Mouse (Mus musculus): Measurements from ENCODE around the gene Plekhm1.

Gene Plekhm1

DNA sequence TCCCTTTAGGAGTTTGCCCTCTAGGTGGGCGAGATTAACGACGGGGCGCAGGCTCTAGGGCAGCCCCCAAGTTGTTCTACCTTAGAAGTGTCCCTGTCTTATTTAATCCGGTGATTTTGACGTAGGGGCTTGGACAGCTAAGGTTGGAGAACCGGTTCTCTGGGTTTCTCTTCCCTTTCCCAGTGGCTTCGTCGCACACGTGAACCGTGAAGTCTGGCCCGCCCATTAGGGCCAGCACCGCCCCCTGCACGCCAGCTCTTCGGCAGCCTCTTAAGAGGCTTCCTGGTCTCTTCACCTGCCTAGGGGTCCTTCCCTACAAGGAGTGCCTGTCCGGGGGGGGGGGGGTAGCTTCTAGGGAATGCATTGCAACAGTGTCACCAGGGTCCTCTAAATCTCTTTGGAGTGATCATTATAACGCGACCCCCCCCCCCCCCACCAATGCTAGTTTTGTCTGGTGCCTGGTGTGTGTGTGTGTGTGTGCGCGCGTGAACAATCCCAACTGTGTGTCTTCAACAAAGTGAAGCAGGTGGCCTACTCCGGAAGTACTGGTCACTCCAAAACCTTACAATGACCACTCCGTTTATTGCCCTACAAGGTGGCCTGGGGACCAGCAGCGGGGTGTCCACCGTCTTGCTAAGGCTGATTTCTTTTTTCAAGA lies 51.0 kb downstream of the Plekhm1 start:
- in situ Hi-C loops (cut with MboI, MseI): no loop called here

- in situ Hi-C loops (cut with MboI, MseI): no loop called here
Measured at GRCm38 (mm10) chr11:103360661-103361081, 51.8 kb downstream of the Plekhm1 start.

DNA sequence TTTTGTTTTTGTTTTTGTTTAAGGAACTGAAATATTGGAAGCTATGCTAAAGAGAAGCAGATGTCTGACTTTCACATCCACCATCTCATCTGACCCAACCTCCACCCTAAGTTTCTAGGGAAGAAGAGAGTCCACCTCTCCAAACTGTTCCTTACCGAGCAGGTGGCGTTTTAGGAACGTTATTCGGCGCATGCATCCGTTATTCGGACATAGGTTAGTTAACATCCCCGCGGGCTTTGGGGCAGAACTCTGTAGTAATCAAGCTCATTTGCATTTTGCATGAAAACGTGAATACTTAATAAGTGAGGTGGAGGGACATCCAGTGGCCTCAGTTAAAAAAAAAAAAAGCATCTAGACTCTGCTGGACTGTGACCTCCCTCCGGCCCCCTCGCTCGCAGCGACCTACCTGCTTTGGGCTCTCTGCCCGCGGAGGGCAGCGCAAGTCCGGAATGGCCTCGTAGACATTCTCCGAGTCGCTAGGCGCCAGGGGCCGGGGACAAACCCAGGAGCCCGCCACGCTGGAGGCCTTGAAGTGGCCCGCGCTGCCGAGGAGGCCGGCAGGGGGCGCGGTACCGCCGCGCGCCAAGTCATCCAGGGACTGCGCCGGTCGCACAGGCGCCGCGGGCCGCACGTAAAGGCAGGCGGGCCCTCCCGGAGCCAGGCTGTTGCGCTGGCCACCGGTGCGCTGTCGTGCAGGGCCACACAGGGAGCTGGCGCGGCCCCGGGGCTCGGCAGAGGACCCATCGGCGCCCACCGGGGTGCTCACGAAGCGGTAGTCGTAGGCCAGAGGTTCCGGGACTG lies 52.4 kb downstream of the Plekhm1 start:
- in situ Hi-C loops (cut with MboI, MseI): loop anchor here (5.0 kb wide), 1 partner anchor 102 kb away; no protein-coding TSS in a partner anchor

DNA sequence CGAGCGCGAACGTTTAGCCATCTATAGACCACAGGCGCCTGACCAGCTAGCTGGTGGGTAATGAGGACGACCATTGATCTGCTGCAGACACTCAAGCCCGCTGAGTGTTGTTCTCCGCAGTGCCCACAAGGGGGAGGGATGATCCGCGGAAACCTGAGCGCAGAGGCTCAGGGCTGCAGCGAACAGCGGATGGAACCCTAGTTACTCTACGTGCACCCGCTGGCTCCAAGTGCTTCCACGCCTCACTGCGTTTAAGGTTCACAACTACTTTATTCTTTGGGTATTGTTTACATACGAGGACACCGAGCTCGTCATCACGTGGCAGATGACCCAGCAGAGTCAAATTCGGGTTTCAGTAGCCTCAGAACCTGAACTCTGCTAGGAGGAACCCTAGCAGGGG lies 53.4 kb downstream of the Plekhm1 start:
- in situ Hi-C loops (cut with MboI, MseI): loop anchor here (5.0 kb wide), 1 partner anchor 103 kb away; no protein-coding TSS in a partner anchor

GRCm38 (mm10) chr11:103358316-103358715 lies 54.2 kb downstream of the Plekhm1 start:
- in situ Hi-C loops (cut with MboI, MseI): loop anchor here (5.0 kb wide), 1 partner anchor 104 kb away; no protein-coding TSS in a partner anchor

- in situ Hi-C loops (cut with MboI, MseI): loop anchor here (5.0 kb wide), 1 partner anchor 105 kb away; no protein-coding TSS in a partner anchor
Measured at GRCm38 (mm10) chr11:103357710-103358109, 54.8 kb downstream of the Plekhm1 start.

- in situ Hi-C loops (cut with MboI, MseI): loop anchor here (5.0 kb wide), 1 partner anchor 105 kb away; no protein-coding TSS in a partner anchor
Measured at GRCm38 (mm10) chr11:103356938-103357670, 55.4 kb downstream of the Plekhm1 start.

- in situ Hi-C loops (cut with MboI, MseI): loop anchor here (5.0 kb wide), 1 partner anchor 106 kb away; no protein-coding TSS in a partner anchor
Measured at GRCm38 (mm10) chr11:103356032-103356571, 56.4 kb downstream of the Plekhm1 start.

GRCm38 (mm10) chr11:103355251-103355650 lies 57.2 kb downstream of the Plekhm1 start:
- in situ Hi-C loops (cut with MboI, MseI): loop anchor here (5.0 kb wide), 1 partner anchor 107 kb away; no protein-coding TSS in a partner anchor

DNA sequence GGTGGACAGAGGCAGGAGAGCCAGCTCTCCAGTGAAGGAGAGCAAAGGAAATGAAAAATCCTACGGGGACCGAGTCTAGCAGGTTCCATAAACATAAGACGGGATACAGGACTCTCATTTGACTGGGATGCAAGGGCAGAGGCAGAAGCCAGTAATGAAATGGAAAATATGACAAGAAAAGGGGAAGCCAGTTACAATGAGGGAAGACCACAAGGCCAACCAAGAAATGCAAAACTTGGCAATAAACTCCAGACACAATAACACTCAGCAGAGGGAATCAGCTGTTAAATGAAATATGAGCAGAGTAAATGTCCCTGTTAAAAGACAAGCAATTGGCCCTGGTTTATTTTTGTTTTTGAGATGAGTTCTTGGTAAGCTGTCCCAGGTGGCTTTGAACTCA lies 58.5 kb downstream of the Plekhm1 start:
- in situ Hi-C loops (cut with MboI, MseI): no loop called here

- in situ Hi-C loops (cut with MboI, MseI): no loop called here
Measured at GRCm38 (mm10) chr11:103352239-103352814, 60.2 kb downstream of the Plekhm1 start.

DNA sequence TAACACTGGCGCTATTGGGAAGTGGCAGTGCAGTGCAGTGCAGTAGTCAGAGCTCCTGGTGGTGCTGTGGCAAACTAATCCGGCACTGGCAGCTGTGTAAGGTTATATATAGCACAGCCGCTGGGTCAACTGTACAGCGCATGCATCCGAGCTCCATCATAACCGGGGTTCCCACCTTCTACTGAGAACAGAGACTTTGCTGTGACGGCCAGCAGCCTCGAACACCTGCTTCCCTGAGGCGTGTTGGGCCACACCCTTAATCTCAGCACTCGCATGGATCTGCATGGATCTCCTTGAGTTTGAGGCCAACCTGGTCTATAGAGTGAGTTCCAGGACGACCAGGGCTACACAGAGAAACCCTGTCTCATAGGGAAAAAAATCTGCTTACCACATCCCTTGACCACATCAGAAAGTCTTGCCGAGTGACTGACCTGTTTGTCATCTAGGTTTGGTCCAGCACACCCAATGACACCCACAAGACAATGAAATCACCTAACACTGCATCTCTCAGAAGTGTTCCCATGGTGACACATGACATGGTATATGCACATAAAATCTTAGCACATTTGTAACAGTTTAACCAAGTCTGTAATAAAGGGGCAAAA lies 61.7 kb downstream of the Plekhm1 start:
- in situ Hi-C loops (cut with MboI, MseI): no loop called here

- in situ Hi-C loops (cut with MboI, MseI): no loop called here
Measured at GRCm38 (mm10) chr11:103349699-103350098, 62.8 kb downstream of the Plekhm1 start.

DNA sequence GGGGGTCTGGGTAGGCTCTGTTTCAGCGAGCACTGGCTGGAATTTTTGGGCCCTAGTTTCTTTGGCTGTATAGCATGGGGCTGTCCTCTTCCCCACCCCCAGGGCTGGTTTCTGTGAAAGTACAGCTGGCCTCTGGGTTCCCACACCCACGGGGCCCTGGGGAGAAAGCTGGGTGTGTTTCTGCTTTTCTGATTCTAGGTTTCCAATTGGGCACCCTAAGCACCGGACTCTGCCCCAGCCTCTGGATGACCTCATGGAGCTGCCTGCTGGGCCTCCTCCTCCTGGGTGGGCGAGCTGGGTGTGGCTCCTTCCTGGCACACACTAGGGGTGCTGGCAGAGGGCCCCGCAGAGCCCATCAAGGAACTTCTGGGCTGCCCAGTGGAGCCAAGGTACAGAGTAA lies 65.8 kb downstream of the Plekhm1 start:
- in situ Hi-C loops (cut with MboI, MseI): no loop called here

GRCm38 (mm10) chr11:103346236-103346635 lies 66.3 kb downstream of the Plekhm1 start:
- in situ Hi-C loops (cut with MboI, MseI): no loop called here

- in situ Hi-C loops (cut with MboI, MseI): no loop called here
Measured at GRCm38 (mm10) chr11:103345408-103346091, 66.9 kb downstream of the Plekhm1 start.

DNA sequence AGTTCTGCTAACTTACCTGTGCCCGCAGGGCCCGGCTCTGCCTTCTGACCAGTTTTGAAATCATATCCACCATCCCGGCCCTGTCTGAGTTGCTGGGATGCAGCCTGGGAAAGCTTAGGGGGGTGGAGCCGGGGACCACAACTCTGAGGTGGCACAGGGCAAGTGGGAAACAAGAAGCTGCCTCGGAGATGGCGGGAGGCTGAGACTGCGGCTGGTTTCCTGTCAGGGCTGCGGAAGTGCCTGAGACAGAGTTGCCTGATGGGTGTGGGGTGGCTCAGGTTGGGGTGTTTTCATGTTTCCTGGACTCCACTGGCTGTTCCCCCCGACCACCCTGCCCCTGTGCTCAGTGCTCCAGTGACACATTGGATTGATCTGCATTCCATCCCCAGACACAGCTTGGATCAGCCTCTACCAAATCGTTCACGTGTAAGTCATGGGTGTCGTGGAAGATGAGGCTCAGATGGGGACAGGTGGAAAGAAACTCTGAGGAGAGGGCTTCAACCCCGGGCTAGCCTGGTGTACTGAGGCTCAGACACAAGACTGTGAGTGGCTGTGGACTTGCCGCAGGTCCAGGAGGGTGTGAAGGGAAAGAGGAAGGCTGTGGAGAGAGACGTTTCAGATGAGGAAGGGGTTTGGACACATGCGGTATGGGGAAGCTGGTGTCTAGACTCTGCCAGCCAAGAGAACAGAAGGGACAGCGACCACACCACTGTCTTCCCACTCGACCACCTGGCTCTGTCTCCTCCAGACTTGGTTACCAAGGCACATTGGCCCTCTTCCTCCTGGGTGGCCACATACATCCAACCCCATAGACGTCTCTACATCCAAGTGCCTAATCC lies 67.8 kb downstream of the Plekhm1 start:
- in situ Hi-C loops (cut with MboI, MseI): no loop called here

DNA sequence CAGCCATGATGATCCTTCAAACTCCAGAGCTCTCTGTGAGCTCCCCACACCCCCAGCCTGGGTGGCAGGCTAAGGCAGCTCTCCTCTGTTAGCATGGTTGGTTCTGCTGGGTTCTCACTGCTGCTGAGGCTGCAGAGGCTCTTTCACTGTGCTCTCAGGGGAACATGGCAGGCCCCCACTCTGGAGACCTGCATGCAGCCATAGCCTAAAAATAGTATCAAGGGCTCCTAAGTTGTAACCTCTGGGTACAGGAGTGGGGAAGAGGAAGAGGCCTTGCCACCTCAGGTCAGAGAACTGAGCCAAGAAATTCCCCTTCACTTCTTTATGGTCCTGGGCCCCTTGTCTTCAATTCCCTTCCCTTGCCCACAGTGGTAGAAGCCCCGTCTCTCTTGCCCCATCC lies 68.6 kb downstream of the Plekhm1 start:
- in situ Hi-C loops (cut with MboI, MseI): no loop called here

- in situ Hi-C loops (cut with MboI, MseI): no loop called here
Measured at GRCm38 (mm10) chr11:103343063-103343462, 69.4 kb downstream of the Plekhm1 start.
